Mouse (Mus musculus): ENCODE results near the gene Upf3b. TPM values are rescaled to one million over a fixed set of nuclear protein-coding genes. Genes with fewer than 3 reads are reported as not detected.
"Not testable (repeated sequence)": the region's sequence is repeated elsewhere in the genome, so short reads cannot be mapped to it uniquely, and the experiment has no call there.

The Upf3b gene
- polyA plus RNA-seq, 1 experiment from 2014 or later: 19.4 TPM

DNA sequence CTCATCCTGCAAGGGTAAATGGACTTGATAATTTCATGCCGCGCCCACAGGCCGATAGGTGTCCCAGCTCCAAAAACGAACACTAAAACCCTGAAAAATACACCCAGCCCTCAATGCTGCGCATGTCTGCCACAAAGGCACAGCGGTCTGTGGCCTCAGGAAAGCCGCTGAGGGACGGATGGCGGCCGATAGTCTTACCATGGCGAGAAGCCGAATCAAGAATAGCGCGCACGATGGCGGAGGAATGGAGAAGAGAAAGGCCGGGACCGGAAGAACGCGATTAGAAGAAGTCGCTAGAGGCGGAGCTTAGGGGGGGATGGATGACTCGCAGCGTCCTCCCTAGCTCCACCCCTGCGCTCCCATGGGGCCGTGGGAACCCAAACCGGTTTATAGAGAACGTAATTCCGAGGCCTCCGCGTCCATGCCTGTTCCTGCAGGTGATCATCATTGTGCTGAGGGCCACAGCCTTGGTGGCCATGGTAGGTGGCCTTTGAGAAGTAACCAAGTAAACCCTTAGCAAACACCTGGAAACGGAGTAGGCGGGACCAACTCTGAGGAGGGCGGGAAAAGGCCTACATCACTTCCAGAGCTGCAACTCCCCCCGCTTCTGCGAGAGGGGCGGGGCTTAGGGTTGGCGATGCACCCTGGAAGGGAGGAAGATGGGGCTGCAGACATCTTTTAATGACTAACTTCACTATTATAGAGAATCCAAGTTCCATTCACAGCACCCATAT, 25.0 kb downstream of the Upf3b start, which contains the start of gene Rpl39:
Gene Rpl39, minus strand, starts transcription at position 476 of the 734 bp plus-strand sequence.
- peak within 1 kb of the TSS; percentile 72 for H3K4me2 ChIP-seq (ENCODE audit: low read depth, low read length)
- no peaks in the 10 kb centered on the region for H3K9me3 ChIP-seq (ENCODE audit: control insufficient read depth, low read length)
- peak within 1 kb of the TSS; percentile 77 for H3K9ac ChIP-seq (ENCODE audit: low read length)
- WGBS: 17% methylated on average over 38 of the region's 38 CpGs
- H3K36me3 ChIP-seq (ENCODE audit: control insufficient read depth, insufficient read depth, low read length): peaks cover 7% of the 10 kb centered on the region
- peak within 1 kb of the TSS; percentile 93 for H3K27ac ChIP-seq (ENCODE audit: low read length)
- no peaks in the 10 kb centered on the region for H3K27me3 ChIP-seq (ENCODE audit: control insufficient read depth, insufficient read depth, low read depth, low read length)
- H3K4me1 ChIP-seq (replicated peaks; ENCODE audit: control insufficient read depth, insufficient read depth, low read length): peaks cover 7% of the 10 kb centered on the region; the same call in 1 of the 2 replicates
- ATAC-seq (ENCODE audit: low read depth): peak; percentile 96
- H3K4me3 ChIP-seq (ENCODE audit: low read length): peak within 1 kb of the TSS; percentile 65

DNA sequence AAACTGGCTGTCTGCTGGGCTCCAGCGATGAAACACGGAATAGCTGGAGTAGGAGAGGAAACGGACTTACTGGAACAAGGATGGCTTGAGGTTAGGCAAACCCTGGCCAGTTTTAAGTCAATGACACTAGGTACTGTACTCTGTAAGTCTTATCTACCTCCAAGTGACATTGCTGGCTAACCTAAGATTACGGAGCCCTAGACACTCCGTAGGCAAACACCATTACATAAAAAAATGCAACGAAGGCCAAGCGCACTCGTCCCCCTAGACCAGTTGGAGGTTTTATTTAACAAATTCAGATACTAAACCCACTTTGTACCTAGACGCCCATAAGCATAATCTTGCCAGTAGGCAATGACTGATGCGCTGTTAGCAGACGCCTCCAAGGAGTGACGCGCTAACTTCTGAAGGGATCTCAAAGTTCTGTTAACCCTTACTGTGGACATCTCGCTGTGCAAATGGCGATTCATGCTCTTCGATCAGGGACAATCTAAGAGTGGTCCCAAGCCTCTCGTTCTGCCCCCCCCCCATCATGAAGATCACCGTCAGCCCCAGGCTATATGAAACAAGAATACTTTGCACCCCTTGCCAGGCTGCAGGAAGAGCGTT, 25.7 kb downstream of the Upf3b start:
- peak overlapping the region; percentile 65 for H3K4me3 ChIP-seq (ENCODE audit: low read length)

DNA sequence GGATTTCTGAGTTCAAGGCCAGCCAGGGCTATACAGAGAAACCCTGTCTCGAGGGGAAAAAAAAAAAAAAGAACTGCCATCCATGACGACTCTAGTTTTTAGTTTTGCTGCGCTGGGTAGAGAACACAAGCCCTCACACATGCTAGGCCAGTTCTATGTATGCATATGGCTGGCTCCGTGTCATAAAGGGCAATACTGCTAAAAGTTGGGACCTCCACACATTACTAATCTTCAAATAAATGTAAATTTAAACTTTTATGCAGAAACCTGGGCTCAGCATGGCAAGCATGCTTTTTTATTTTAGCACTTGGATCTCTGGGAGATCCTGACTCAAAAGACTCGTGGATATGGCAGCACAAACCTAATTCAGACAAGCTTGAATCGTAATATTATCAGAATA, 28.9 kb downstream of the Upf3b start:
- no peak overlapping the region for H3K27ac ChIP-seq (ENCODE audit: low read length)
- H3K9me3 ChIP-seq (ENCODE audit: control insufficient read depth, low read length): no peaks in the 10 kb centered on the region
- no peak overlapping the region for H3K9ac ChIP-seq (ENCODE audit: low read length)
- WGBS: 55% methylated on average over 5 of the region's 6 CpGs
- H3K4me1 ChIP-seq (replicated peaks; ENCODE audit: control insufficient read depth, insufficient read depth, low read length): peaks cover 7% of the 10 kb centered on the region; the same call in 1 of the 2 replicates
- no peaks in the 10 kb centered on the region for H3K27me3 ChIP-seq (ENCODE audit: control insufficient read depth, insufficient read depth, low read depth, low read length)
- no peak overlapping the region for H3K4me2 ChIP-seq (ENCODE audit: low read depth, low read length)
- ATAC-seq (ENCODE audit: low read depth): no peak
- H3K4me3 ChIP-seq (ENCODE audit: low read length): no peak overlapping the region
- H3K36me3 ChIP-seq (ENCODE audit: control insufficient read depth, insufficient read depth, low read length): peaks cover 7% of the 10 kb centered on the region

More for the DNA sequence above, 25.7 kb downstream of the Upf3b start:
- ATAC-seq (ENCODE audit: low read depth): peak; percentile 24; the same call in 1 of the 2 replicates
- WGBS: 16% methylated on average over 19 of the region's 19 CpGs
- Histone ChIP-seq H3K27me3 (ENCODE audit: control insufficient read depth, insufficient read depth, low read depth, low read length) (no peaks in the 10 kb centered on the region), H3K4me2 (ENCODE audit: low read depth, low read length) (peak overlapping the region; percentile 72), H3K9ac (ENCODE audit: low read length) (peak overlapping the region; percentile 77), H3K27ac (ENCODE audit: low read length) (peak overlapping the region; percentile 93), H3K36me3 (ENCODE audit: control insufficient read depth, insufficient read depth, low read length) (peaks cover 7% of the 10 kb centered on the region), H3K4me1 (replicated peaks; ENCODE audit: control insufficient read depth, insufficient read depth, low read length) (peaks cover 7% of the 10 kb centered on the region; the same call in 1 of the 2 replicates), H3K9me3 (ENCODE audit: control insufficient read depth, low read length) (no peaks in the 10 kb centered on the region)

DNA sequence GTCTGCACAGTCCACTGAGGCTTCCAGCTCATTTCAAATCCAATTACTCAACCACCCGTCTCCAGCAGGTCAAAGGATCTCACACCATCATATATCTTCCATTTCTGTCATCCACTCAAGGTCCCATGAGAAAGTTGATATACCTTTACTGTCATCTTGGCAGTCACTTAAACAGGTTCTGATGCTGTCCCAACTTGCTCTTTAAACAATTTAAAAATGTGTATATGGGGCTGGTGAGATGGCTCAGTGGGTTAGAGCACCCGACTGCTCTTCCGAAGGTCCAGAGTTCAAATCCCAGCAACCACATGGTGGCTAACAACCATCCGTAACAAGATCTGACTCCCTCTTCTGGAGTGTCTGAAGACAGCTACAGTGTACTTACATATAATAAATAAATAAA, 29.8 kb downstream of the Upf3b start:
- not testable (repeated sequence) for H3K4me2 ChIP-seq (ENCODE audit: low read depth, low read length); ATAC-seq (ENCODE audit: low read depth); H3K9ac ChIP-seq (ENCODE audit: low read length); H3K4me1 ChIP-seq (replicated peaks; ENCODE audit: control insufficient read depth, insufficient read depth, low read length); H3K4me3 ChIP-seq (ENCODE audit: low read length); H3K27ac ChIP-seq (ENCODE audit: low read length); H3K27me3 ChIP-seq (ENCODE audit: control insufficient read depth, insufficient read depth, low read depth, low read length); H3K9me3 ChIP-seq (ENCODE audit: control insufficient read depth, low read length); H3K36me3 ChIP-seq (ENCODE audit: control insufficient read depth, insufficient read depth, low read length)
- WGBS: 52% methylated on average over 3 of the region's 4 CpGs

DNA sequence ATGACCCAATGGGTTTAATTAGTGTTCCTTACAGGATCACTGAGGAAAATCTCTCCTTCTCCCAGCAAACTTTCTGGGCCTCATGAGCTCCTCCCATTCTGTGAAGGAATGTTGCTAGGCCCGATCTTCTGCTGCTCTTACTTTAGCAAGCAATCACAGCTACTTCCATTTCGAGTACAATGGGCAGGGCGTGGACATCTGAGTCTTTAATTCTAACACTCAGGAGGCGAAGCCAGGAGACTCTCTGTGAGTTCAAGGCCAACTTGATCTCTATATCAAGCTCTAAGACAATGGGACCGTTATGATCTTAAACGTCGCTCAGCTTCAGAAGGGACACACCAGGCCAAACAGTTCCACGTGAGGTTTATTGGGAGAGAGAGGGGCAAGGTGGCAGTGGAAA, 33.5 kb downstream of the Upf3b start:
- 56% methylated on average over 8 of the region's 8 CpGs for WGBS
- Histone ChIP-seq H3K4me2 (ENCODE audit: low read depth, low read length) (no peak overlapping the region), H3K27me3 (ENCODE audit: control insufficient read depth, insufficient read depth, low read depth, low read length) (no peaks in the 10 kb centered on the region), H3K27ac (ENCODE audit: low read length) (no peak overlapping the region), H3K9ac (ENCODE audit: low read length) (no peak overlapping the region), H3K9me3 (ENCODE audit: control insufficient read depth, low read length) (no peaks in the 10 kb centered on the region), H3K36me3 (ENCODE audit: control insufficient read depth, insufficient read depth, low read length) (peaks cover 2% of the 10 kb centered on the region), H3K4me1 (replicated peaks; ENCODE audit: control insufficient read depth, insufficient read depth, low read length) (no peaks in the 10 kb centered on the region), H3K4me3 (ENCODE audit: low read length) (no peak overlapping the region)
- ATAC-seq (ENCODE audit: low read depth): no peak

DNA sequence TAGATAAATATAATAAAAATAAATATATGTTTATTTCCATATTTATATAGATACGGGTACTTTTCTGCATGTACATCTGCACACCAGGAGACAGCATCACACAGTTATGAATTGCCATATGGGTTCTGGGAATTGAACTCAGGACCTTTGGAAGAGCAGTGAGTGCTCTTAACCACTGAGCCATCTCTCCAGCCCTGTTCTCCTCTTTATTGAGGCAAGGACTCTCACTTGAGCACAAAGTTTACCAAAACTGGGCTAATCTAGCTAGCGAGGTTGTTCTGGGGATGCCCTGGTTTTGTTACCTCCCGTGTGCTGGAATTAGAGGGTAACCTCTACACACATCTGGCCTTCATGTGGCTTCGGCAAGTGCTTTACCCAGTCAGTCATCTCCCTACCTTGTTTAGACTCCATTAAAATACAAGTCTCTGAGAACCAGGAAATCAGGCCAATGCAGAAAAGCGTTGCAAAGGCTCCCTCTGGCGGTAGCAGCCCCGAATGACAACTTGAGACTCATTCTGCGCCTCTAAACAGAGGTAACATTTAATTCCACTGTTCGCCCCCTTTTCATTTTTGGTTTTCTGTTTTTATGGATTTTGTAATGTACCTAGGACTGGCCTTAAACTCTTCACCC, 35.7 kb downstream of the Upf3b start:
- 0 out of 2 replicates have a peak, but pooled peaks have one; percentile 23 for ATAC-seq (ENCODE audit: low read depth)
- no peak overlapping the region for H3K9ac ChIP-seq (ENCODE audit: low read length)
- no peak overlapping the region for H3K4me2 ChIP-seq (ENCODE audit: low read depth, low read length)
- H3K27me3 ChIP-seq (ENCODE audit: control insufficient read depth, insufficient read depth, low read depth, low read length): no peaks in the 10 kb centered on the region
- H3K27ac ChIP-seq (ENCODE audit: low read length): no peak overlapping the region
- 35% methylated on average over 9 of the region's 9 CpGs for WGBS
- no peak overlapping the region for H3K4me3 ChIP-seq (ENCODE audit: low read length)
- H3K9me3 ChIP-seq (ENCODE audit: control insufficient read depth, low read length): no peaks in the 10 kb centered on the region
- no peaks in the 10 kb centered on the region for H3K4me1 ChIP-seq (replicated peaks; ENCODE audit: control insufficient read depth, insufficient read depth, low read length)
- H3K36me3 ChIP-seq (ENCODE audit: control insufficient read depth, insufficient read depth, low read length): no peaks in the 10 kb centered on the region

DNA sequence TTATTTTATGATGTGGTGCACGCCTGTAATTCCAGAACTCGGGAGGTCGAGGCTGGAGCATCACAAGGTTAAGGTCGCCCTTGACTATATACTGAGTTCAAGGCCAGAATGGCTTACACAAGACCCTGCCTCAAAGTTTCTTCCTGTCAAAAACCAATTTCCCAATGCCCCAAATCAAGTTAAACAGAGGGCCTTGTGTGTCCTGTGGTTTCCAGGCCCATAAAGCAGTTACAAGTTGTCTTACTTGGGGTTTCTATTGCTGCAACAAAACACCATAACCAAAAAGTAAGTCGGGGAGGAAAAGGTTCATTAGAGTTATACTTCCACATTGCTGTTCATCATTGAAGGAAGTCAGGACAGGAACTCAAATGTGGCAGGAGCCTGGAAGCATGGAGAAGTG, 41.4 kb downstream of the Upf3b start:
- H3K36me3 ChIP-seq (ENCODE audit: control insufficient read depth, insufficient read depth, low read length): no peaks in the 10 kb centered on the region
- no peak overlapping the region for H3K4me3 ChIP-seq (ENCODE audit: low read length)
- H3K27me3 ChIP-seq (ENCODE audit: control insufficient read depth, insufficient read depth, low read depth, low read length): no peaks in the 10 kb centered on the region
- no peak overlapping the region for H3K9ac ChIP-seq (ENCODE audit: low read length)
- no peak for ATAC-seq (ENCODE audit: low read depth)
- no peaks in the 10 kb centered on the region for H3K9me3 ChIP-seq (ENCODE audit: control insufficient read depth, low read length)
- H3K4me1 ChIP-seq (replicated peaks; ENCODE audit: control insufficient read depth, insufficient read depth, low read length): no peaks in the 10 kb centered on the region
- no peak overlapping the region for H3K27ac ChIP-seq (ENCODE audit: low read length)
- no peak overlapping the region for H3K4me2 ChIP-seq (ENCODE audit: low read depth, low read length)
- WGBS: 84% methylated on average over 5 of the region's 5 CpGs

DNA sequence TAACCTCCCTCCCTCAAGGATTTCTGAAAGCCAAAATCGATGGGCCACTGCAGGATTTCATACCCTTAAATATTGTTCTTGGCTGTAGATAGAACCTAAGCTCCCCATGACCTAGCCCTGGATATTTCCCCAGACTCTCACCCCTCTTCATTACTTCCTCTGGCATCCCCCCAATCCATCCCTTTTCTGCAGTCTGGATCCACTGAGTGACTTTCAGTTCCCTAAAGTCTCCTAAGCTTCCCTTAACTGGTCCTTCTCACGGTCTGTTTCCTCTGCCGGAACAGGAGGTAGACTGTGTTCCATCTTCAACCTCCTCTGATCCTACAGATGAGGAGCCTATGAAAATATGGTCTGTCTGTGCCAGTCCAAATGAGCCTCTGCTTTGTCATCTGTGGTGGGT, 42.8 kb downstream of the Upf3b start:
- no peaks in the 10 kb centered on the region for H3K9me3 ChIP-seq (ENCODE audit: control insufficient read depth, low read length)
- 70% methylated on average over 3 of the region's 3 CpGs for WGBS
- H3K27me3 ChIP-seq (ENCODE audit: control insufficient read depth, insufficient read depth, low read depth, low read length): no peaks in the 10 kb centered on the region
- no peaks in the 10 kb centered on the region for H3K4me1 ChIP-seq (replicated peaks; ENCODE audit: control insufficient read depth, insufficient read depth, low read length)
- H3K9ac ChIP-seq (ENCODE audit: low read length): no peak overlapping the region
- no peaks in the 10 kb centered on the region for H3K36me3 ChIP-seq (ENCODE audit: control insufficient read depth, insufficient read depth, low read length)
- H3K4me2 ChIP-seq (ENCODE audit: low read depth, low read length): no peak overlapping the region
- H3K27ac ChIP-seq (ENCODE audit: low read length): no peak overlapping the region
- no peak for ATAC-seq (ENCODE audit: low read depth)
- no peak overlapping the region for H3K4me3 ChIP-seq (ENCODE audit: low read length)

DNA sequence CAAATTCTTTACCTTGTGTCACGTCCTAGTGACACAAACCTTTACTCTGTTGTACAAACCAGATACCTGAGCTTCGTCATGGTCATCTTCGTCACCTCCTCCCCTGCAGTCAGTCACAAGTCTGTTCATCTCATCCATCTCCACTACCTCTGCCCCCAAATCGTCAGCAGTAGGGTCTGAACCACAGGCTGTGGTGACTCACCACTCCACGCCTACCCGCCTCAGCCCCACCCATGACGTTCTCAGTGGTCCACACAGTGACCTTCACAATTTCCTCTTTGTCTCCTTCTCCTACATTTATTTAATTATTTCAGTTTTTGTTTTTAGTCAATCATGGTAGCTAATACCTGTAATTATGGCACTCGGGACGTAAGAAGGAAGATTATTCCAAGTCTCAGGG, 46.2 kb downstream of the Upf3b start:
- Histone ChIP-seq H3K4me1 (replicated peaks; ENCODE audit: control insufficient read depth, insufficient read depth, low read length) (no peaks in the 10 kb centered on the region), H3K36me3 (ENCODE audit: control insufficient read depth, insufficient read depth, low read length) (no peaks in the 10 kb centered on the region), H3K4me3 (ENCODE audit: low read length) (no peak overlapping the region), H3K9me3 (ENCODE audit: control insufficient read depth, low read length) (no peaks in the 10 kb centered on the region), H3K9ac (ENCODE audit: low read length) (no peak overlapping the region), H3K4me2 (ENCODE audit: low read depth, low read length) (no peak overlapping the region), H3K27me3 (ENCODE audit: control insufficient read depth, insufficient read depth, low read depth, low read length) (no peaks in the 10 kb centered on the region), H3K27ac (ENCODE audit: low read length) (no peak overlapping the region)
- no peak for ATAC-seq (ENCODE audit: low read depth)
- 75% methylated on average over 9 of the region's 9 CpGs for WGBS
